Mouse (Mus musculus): ENCODE results near the gene Galnt7. TPM values are rescaled to one million over a fixed set of nuclear protein-coding genes. Genes with fewer than 3 reads are reported as not detected.
"Not testable (repeated sequence)": the region's sequence is repeated elsewhere in the genome, so short reads cannot be mapped to it uniquely, and the experiment has no call there.

Galnt7 gene
- total and polyA plus RNA-seq, 3 experiments = 2.7 to 31.2 (median 19.0) TPM

DNA sequence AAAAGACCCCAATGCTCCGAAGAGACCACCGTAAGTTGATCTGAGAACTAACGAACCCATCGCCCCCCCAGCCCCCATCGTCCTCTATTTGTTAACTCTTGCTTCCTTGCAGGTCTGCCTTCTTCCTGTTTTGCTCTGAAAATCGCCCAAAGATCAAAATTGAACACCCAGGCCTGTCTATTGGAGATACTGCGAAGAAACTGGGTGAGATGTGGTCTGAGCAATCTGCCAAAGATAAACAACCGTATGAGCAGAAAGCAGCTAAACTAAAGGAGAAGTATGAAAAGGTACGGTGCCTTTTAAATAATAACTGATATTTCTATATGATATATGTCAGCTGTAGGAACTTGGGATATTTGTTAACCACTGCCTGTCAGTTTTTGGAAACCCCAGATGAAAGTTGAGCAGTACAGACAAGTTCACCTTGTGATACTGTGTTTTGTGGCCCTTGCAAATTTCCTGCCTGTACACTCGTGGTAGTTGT, 139.6 kb downstream of the Galnt7 start:
- Histone ChIP-seq H3K4me1 (ENCODE audit: insufficient read depth, low read depth, low read length) (peaks cover 26% of the 10 kb centered on the region), H3K36me3 (replicated peaks) (peaks cover 43% of the 10 kb centered on the region), H3K4me3 (ENCODE audit: low read depth, low read length) (peak overlapping the region; percentile 82)
- peak; percentile 38; the same call in 1 of the 2 replicates for TF ChIP-seq TAL1 (conservative IDR thresholded peaks at IDR 0.05; ENCODE audit: low read depth, low read length)
- DNase-seq (ENCODE audit: low spot score); ATAC-seq (ENCODE audit: extremely low read depth, insufficient number of reproducible peaks, low FRiP score, poor library complexity, severe bottlenecking); H3K9me3 ChIP-seq (replicated peaks); H3K27me3 ChIP-seq (ENCODE audit: insufficient read depth, low read length): not testable (repeated sequence)

DNA sequence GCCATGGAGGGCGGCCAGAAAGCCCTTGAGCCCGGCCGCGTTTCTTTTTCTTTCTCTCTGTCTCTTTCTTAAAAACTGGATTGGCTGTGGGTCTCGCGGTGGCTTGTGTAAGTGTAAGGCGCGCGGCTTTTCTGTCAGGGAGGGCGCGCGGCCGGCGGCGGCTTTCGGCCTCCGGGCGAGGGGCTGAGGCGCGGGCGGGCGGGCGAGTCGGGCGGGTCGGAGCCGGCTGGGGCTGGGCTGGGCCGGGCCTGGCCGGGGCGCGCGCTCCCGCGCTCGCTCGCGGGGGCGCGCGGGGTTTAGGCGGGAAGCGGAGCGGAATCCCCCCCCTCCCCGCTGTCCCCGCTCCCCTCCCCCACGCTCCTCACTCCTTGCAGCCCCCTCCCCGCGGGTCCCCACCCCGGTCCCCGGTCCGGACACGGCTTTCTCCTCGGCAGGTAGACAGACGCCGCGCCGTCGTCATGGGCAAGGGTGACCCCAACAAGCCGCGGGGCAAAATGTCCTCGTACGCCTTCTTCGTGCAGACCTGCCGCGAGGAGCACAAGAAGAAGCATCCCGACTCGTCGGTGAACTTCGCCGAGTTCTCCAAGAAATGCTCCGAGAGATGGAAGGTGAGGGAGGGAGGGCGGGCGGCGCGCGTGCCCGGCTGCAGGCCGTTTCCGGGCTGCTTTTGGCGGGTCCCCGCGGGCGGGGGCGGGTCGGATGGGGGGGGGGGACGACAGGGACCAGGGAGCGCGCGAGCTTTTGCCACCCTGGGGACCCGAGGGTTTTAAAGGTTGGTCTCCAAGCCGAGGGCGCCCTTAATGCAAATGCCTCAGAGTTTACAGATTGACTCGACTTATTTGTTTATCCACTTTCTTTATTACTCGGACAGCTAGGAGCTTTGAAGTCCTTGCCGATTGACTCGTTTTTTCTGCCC, 140.4 kb downstream of the Galnt7 start:
- Histone ChIP-seq H3K27me3 (ENCODE audit: insufficient read depth, low read length) (no peaks in the 10 kb centered on the region), H3K36me3 (replicated peaks) (peaks cover 44% of the 10 kb centered on the region), H3K4me3 (ENCODE audit: low read depth, low read length) (peak overlapping the region; percentile 82), H3K4me1 (ENCODE audit: insufficient read depth, low read depth, low read length) (peaks cover 34% of the 10 kb centered on the region), H3K9me3 (replicated peaks) (no peaks in the 10 kb centered on the region)
- TF ChIP-seq CTCF (IDR thresholded peaks at IDR 0.05; ENCODE audit: low read depth, low read length) = no peak
- no peak for TF ChIP-seq GATA2 (IDR thresholded peaks at IDR 0.05; ENCODE audit: borderline replicate concordance, low read depth, low read length)
- TF ChIP-seq GATA1 (IDR thresholded peaks at IDR 0.05; ENCODE audit: borderline replicate concordance, low read length) = no peak
- TF ChIP-seq POLR2AphosphoS5 (IDR thresholded peaks at IDR 0.05; ENCODE audit: insufficient replicate concordance, low read depth, low read length) = no peak
- no peak for TF ChIP-seq TAL1 (conservative IDR thresholded peaks at IDR 0.05; ENCODE audit: low read depth, low read length)
- DNase-seq (ENCODE audit: low spot score) (peak; percentile 48), ATAC-seq (ENCODE audit: extremely low read depth, insufficient number of reproducible peaks, low FRiP score, poor library complexity, severe bottlenecking) (no peak)

DNA sequence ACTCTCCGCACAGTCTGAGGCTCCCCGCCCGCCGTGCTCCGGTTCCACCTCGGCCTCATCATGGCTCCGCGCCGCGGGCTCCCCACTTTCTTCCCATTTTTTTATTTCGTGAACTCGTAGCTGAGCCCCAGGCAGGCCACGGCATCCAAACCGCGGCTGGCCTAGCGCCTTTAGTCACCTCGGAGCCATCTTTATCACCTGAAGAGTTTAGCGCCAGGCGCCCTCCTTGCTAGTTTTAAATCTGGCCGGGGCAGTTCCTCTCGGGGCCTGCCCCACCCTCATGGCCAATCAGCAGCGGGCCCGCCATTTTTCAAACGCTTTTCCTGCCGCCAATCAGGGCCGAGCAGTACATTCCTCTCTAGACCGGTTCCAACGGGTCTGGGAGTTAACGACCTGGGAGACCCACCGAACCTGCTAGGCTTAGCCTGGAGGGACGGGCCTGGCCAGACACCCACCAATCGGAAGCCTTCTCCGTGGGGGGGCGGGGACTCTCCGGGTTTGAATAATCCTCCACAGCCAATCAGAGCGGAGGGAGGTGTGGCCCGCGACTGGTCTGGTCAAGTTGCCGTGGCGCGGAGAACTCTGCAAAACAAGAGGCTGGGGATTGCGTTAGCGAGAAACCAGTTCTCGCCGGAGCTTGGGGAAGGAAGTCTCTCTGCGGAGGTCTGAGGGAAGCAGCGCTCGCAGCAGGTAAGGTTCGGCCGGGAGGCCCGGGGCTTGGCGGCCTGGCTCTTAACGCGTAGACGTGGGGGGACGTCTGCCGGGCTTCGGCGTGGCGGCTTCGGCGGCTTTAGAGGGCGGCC, 141.3 kb downstream of the Galnt7 start, which contains the start of gene Hmgb2:
Gene Hmgb2, plus strand, starts transcription at position 592 of the 803 bp plus-strand sequence.
- H3K9me3 ChIP-seq (replicated peaks) = no peaks in the 10 kb centered on the region
- peak; percentile 99 for ATAC-seq (ENCODE audit: extremely low read depth, insufficient number of reproducible peaks, low FRiP score, poor library complexity, severe bottlenecking)
- peak; percentile 78; the same call in 1 of the 2 replicates for TF ChIP-seq POLR2AphosphoS5 (IDR thresholded peaks at IDR 0.05; ENCODE audit: insufficient replicate concordance, low read depth, low read length)
- TF ChIP-seq GATA1 (IDR thresholded peaks at IDR 0.05; ENCODE audit: borderline replicate concordance, low read length) = no peak
- peaks cover 43% of the 10 kb centered on the region for H3K36me3 ChIP-seq (replicated peaks)
- peak; percentile 98 for DNase-seq (ENCODE audit: low spot score)
- H3K4me1 ChIP-seq (ENCODE audit: insufficient read depth, low read depth, low read length) = peaks cover 34% of the 10 kb centered on the region
- no peaks in the 10 kb centered on the region for H3K27me3 ChIP-seq (ENCODE audit: insufficient read depth, low read length)
- peak within 1 kb of the TSS; percentile 82 for H3K4me3 ChIP-seq (ENCODE audit: low read depth, low read length)

DNA sequence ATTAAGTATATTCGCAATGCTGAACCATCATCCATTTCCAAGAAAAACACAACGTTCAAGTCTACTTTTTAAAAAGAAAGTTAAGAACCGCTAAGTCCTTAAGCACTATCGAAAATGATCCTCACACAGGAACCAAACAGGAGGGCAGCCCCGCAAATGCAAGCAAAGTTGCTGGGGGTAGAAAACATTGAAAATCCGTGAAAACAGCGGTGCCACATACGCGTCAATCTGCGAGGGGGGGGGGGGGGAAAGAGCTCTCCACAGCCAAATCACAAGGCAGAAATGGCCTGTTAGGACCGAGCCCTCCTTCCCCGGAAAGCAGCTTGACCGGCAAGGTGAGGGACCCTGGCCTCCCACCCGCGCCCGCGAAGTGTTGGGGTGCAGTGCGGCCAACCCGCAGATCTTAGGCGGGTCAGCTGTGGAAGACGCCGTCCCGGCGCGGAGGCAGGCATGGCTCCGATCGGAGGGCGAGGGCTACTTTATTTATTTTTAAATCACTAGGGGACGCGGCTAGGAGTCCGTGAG, 142.0 kb downstream of the Galnt7 start:
- no peaks in the 10 kb centered on the region for H3K9me3 ChIP-seq (replicated peaks)
- TF ChIP-seq POLR2AphosphoS5 (IDR thresholded peaks at IDR 0.05; ENCODE audit: insufficient replicate concordance, low read depth, low read length) (no peak), GATA1 (IDR thresholded peaks at IDR 0.05; ENCODE audit: borderline replicate concordance, low read length) (no peak), TAL1 (conservative IDR thresholded peaks at IDR 0.05; ENCODE audit: low read depth, low read length) (no peak), CTCF (IDR thresholded peaks at IDR 0.05; ENCODE audit: low read depth, low read length) (no peak), GATA2 (IDR thresholded peaks at IDR 0.05; ENCODE audit: borderline replicate concordance, low read depth, low read length) (no peak)
- H3K4me3 ChIP-seq (ENCODE audit: low read depth, low read length) = peak overlapping the region; percentile 82
- H3K27me3 ChIP-seq (ENCODE audit: insufficient read depth, low read length) = no peaks in the 10 kb centered on the region
- peaks cover 37% of the 10 kb centered on the region for H3K36me3 ChIP-seq (replicated peaks)
- H3K4me1 ChIP-seq (ENCODE audit: insufficient read depth, low read depth, low read length) = peaks cover 37% of the 10 kb centered on the region
- DNase-seq (ENCODE audit: low spot score) = peak; percentile 28
- ATAC-seq (ENCODE audit: extremely low read depth, insufficient number of reproducible peaks, low FRiP score, poor library complexity, severe bottlenecking) = no peak

DNA sequence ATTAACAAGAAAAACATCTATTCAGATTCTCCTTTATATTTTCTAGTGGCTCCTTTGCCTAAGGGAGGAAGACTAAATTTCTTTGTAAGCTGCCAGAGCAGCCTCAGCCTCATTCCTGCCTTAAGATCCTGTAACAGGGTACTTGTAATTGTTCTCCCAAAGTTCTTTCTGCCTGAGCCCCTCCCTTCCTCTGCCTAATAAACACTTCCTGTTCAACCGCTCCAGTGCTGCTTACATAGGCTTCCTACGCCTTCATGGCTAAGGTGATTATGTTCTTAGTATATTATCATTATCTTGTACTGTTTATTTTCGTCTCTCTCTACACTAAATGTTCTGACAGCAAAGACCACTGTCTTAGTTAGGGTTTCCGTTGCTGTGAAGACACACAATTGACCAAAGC, 144.2 kb downstream of the Galnt7 start:
- Histone ChIP-seq H3K36me3 (replicated peaks) (peaks cover 37% of the 10 kb centered on the region), H3K9me3 (replicated peaks) (no peaks in the 10 kb centered on the region), H3K4me3 (ENCODE audit: low read depth, low read length) (no peak overlapping the region), H3K27me3 (ENCODE audit: insufficient read depth, low read length) (no peaks in the 10 kb centered on the region), H3K4me1 (ENCODE audit: insufficient read depth, low read depth, low read length) (peaks cover 36% of the 10 kb centered on the region)
- TF ChIP-seq GATA1 (IDR thresholded peaks at IDR 0.05; ENCODE audit: borderline replicate concordance, low read length) (no peak), POLR2AphosphoS5 (IDR thresholded peaks at IDR 0.05; ENCODE audit: insufficient replicate concordance, low read depth, low read length) (no peak), CTCF (IDR thresholded peaks at IDR 0.05; ENCODE audit: low read depth, low read length) (no peak), TAL1 (conservative IDR thresholded peaks at IDR 0.05; ENCODE audit: low read depth, low read length) (no peak), GATA2 (IDR thresholded peaks at IDR 0.05; ENCODE audit: borderline replicate concordance, low read depth, low read length) (no peak)
- no peak for DNase-seq (ENCODE audit: low spot score)
- no peak for ATAC-seq (ENCODE audit: extremely low read depth, insufficient number of reproducible peaks, low FRiP score, poor library complexity, severe bottlenecking)

DNA sequence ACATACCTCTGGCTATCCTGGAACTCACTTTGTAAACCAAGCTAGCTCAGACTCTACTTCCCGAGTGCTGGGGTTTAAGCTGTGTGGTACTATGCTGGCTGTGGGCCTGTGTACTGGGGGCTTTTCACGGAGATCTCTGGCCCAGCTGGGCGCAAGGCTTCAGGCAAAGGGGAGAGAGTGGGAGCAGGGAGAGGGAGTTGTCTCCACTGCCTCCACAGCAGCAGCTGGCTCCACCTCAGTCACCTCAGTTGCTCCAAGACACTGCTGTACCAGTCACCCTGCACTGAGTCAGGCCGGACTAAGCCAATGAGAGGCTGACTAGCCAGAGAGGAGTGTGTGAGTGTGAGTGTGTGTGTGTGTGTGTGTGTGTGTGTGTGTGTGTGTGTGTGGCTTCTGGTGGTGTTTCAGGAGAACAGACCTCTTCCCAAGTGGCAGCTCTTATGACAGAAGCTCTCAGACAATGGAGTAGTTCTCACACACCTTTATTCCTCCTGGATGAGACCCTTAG, 145.2 kb downstream of the Galnt7 start:
- Histone ChIP-seq H3K27me3 (ENCODE audit: insufficient read depth, low read length) (no peaks in the 10 kb centered on the region), H3K9me3 (replicated peaks) (no peaks in the 10 kb centered on the region), H3K4me1 (ENCODE audit: insufficient read depth, low read depth, low read length) (peaks cover 36% of the 10 kb centered on the region), H3K4me3 (ENCODE audit: low read depth, low read length) (no peak overlapping the region), H3K36me3 (replicated peaks) (peaks cover 32% of the 10 kb centered on the region)
- no peak for DNase-seq (ENCODE audit: low spot score)
- TF ChIP-seq GATA1 (IDR thresholded peaks at IDR 0.05; ENCODE audit: borderline replicate concordance, low read length) (no peak), TAL1 (conservative IDR thresholded peaks at IDR 0.05; ENCODE audit: low read depth, low read length) (no peak), CTCF (IDR thresholded peaks at IDR 0.05; ENCODE audit: low read depth, low read length) (no peak), POLR2AphosphoS5 (IDR thresholded peaks at IDR 0.05; ENCODE audit: insufficient replicate concordance, low read depth, low read length) (no peak), GATA2 (IDR thresholded peaks at IDR 0.05; ENCODE audit: borderline replicate concordance, low read depth, low read length) (no peak)
- ATAC-seq (ENCODE audit: extremely low read depth, insufficient number of reproducible peaks, low FRiP score, poor library complexity, severe bottlenecking) = no peak

DNA sequence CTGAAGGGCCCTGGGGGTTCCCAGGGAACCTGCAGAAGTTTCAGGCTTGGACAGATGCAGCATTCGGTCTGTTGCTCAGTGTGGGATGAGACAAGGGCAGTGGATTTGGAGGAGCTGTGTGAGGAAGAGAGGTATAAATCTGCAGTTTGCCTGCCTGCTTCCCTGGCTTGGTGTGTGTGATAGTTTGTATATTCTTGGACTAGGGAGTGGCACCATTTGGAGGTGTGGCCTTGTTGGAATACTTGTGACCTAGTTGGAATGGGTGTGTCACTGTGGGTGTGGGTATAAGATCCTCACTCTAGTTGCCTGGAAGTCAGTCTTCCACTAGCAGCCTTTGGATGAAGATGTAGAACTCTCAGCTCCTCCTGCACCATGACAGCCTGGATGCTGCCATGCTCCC, 147.3 kb downstream of the Galnt7 start:
- Histone ChIP-seq H3K36me3 (replicated peaks) (peaks cover 35% of the 10 kb centered on the region), H3K4me1 (ENCODE audit: insufficient read depth, low read depth, low read length) (peaks cover 29% of the 10 kb centered on the region)
- not testable (repeated sequence) for ATAC-seq (ENCODE audit: extremely low read depth, insufficient number of reproducible peaks, low FRiP score, poor library complexity, severe bottlenecking); DNase-seq (ENCODE audit: low spot score); H3K9me3 ChIP-seq (replicated peaks); H3K27me3 ChIP-seq (ENCODE audit: insufficient read depth, low read length); H3K4me3 ChIP-seq (ENCODE audit: low read depth, low read length)

Measured in G1E (cell line).